26 mouse cellular contexts compared by ENCODE assay signal in the genomic region with DNA sequence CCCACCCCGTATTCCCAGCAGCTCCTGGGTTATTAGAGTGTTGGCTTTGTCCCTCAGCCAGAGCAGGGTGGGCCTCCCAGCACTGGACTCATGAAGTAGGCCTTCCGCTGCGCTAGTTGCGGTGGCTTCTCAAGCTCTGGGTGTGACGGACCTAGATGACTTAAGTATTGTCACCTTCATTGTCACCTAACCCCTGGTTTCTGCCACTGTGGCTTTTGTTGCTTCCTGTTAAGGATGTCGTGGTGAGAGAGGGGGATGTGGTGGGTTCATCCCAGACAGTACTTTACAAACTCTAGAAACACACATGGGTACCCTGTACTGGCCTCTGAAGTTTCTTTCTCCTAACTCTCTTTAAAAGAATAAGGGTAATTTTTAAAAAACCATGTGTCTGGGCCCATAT. TPM values are rescaled to one million over a fixed set of nuclear protein-coding genes. Genes with fewer than 3 reads are reported as not detected.
DNase-seq lines count a peak whose midpoint lies in the region; ATAC-seq and TF ChIP-seq lines count a peak whose summit lies in the region.
"Had no signal": no experiment of that assay in that cellular context is flagged by ENCODE, and none has a peak within 500 bp of the region (broad histone marks: within the 10 kb centered on the region; RNA-seq: fewer than 3 reads in every experiment).

No protein-coding gene starts in this region.

- no peak for TF ChIP-seq CTCF in thymus, adult 2 months (IDR thresholded peaks at IDR 0.05; ENCODE audit: borderline replicate concordance, control insufficient read depth, extremely low read depth, insufficient read depth, low read length, poor library complexity)

- WGBS in thymus, adult 2 months: 17% methylated on average over 6 of the region's 6 CpGs

- H3K27ac ChIP-seq in thymus, adult 2 months (ENCODE audit: control insufficient read depth, insufficient read depth, low read length): peak overlapping the region; percentile 65; the same call in 1 of the 2 replicates
- H3K27ac ChIP-seq: embryonic facial prominence, embryonic 10.5 days; forebrain, embryonic 10.5 days; heart, adult 2 months; heart, embryonic 15.5 days; hindbrain, embryonic 13.5 days; kidney, postnatal 0 days; limb, embryonic 10.5 days; midbrain, embryonic 12.5 days; neural tube, embryonic 13.5 days; stomach, embryonic 15.5 days had no signal

- DNase-seq in induced T-regulatory cell, adult 2 months (ENCODE audit: low read depth): peak; percentile 76
- peak; percentile 64 for DNase-seq in thymus, adult 2 months
- peak; percentile 45 for DNase-seq in thymus, postnatal 4 days
- DNase-seq in ovary, adult 18-20 months (ENCODE audit: low spot score): no peak
- no peak for DNase-seq in embryo, embryonic 9.5 days (ENCODE audit: extremely low spot score)
- no peak for DNase-seq in frontal cortex, postnatal 25 days (ENCODE audit: low spot score in 2 of 2)
- DNase-seq: adrenal gland, postnatal 10 days; cerebellum, adult 2 months; cerebellum, postnatal 25 days; forebrain, postnatal 0 days; gastrocnemius, postnatal 25 days; heart, adult 2 months; heart, postnatal 36 days; kidney, adult 2 months; lung, postnatal 10 days; right cerebral cortex, postnatal 4 days had no signal

- ATAC-seq in CD4-positive, CD25-positive, alpha-beta regulatory T cell, adult 4 months: peak; percentile 64
- ATAC-seq: forebrain, postnatal 0 days had no signal

- H3K4me1 ChIP-seq in thymus, adult 2 months (replicated peaks; ENCODE audit: control insufficient read depth, insufficient read depth, low read length): peaks cover 82% of the 10 kb centered on the region

- no peak overlapping the region for H3K4me3 ChIP-seq in thymus, adult 2 months (ENCODE audit: control insufficient read depth, insufficient read depth, low read length)
- H3K4me3 ChIP-seq: embryonic facial prominence, embryonic 10.5 days; forebrain, embryonic 10.5 days; heart, adult 2 months; heart, embryonic 15.5 days; hindbrain, embryonic 13.5 days; limb, embryonic 10.5 days; midbrain, embryonic 12.5 days; neural tube, embryonic 13.5 days; stomach, embryonic 15.5 days had no signal

- TF ChIP-seq POLR2A in thymus, adult 2 months (IDR thresholded peaks at IDR 0.05; ENCODE audit: control insufficient read depth, extremely low read depth, insufficient read depth, low read length, poor library complexity): no peak

- no peaks in the 10 kb centered on the region for H3K36me3 ChIP-seq in thymus, adult 2 months (ENCODE audit: control insufficient read depth, insufficient read depth, low read length)
- H3K36me3 ChIP-seq: embryonic facial prominence, embryonic 10.5 days; forebrain, embryonic 10.5 days; heart, embryonic 15.5 days; hindbrain, embryonic 13.5 days; limb, embryonic 10.5 days; midbrain, embryonic 12.5 days; neural tube, embryonic 13.5 days; stomach, embryonic 15.5 days had no signal

- no peaks in the 10 kb centered on the region for H3K27me3 ChIP-seq in thymus, adult 2 months (ENCODE audit: control insufficient read depth, insufficient read depth, low read length)
- H3K27me3 ChIP-seq: heart, embryonic 15.5 days; midbrain, embryonic 12.5 days; neural tube, embryonic 13.5 days; stomach, embryonic 15.5 days had no signal

RNA-seq across cellular contexts. Expression of a gene that starts 24.3 kb away (rescaled TPM):
- 1 to 10 TPM; 7.4 to 8.3 TPM for polyA plus RNA-seq in CD4-positive, CD25-positive, alpha-beta regulatory T cell, adult 4 months (2017; shearing (Covaris generic))
- polyA plus RNA-seq in thymus, adult 2 months (2012; rRNA removed): 28.0 and 48.9 TPM in 2 replicates

Comparison
In these comparisons a context has a peak if more than half of its experiments do, and no peak if none do; other contexts are left out.
1. DNase-seq: peak in induced T-regulatory cell, adult 2 months (single experiment), thymus, adult 2 months (single experiment) and thymus, postnatal 4 days (single experiment); none in ovary, adult 18-20 months (single experiment), embryo, embryonic 9.5 days (single experiment) and frontal cortex, postnatal 25 days (0 of 2).